Mouse (Mus musculus) MEL (cell line): ENCODE data around the gene Ehd2. TPM values are rescaled to one million over a fixed set of nuclear protein-coding genes. Genes with fewer than 3 reads are reported as not detected.

Source experiments
- DNase-seq: peaks from one replicate; pipeline ENCODE4 v3.0.0; 2011; ENCODE audit warnings: low read depth, low spot score
- H3K27ac ChIP-seq: 2 replicates; pipeline ENCODE4 v1.5.1; 2012; ENCODE audit warnings: low read depth, mild to moderate bottlenecking, control low read depth, low read length, moderate library complexity; ENCODE audit not compliant: control insufficient read depth
- H3K27me3 ChIP-seq, 2 experiments: fragments of 150-350 bp in 1 of 2; sonication (generic) in 1 of 2; 2 replicates each; pipeline ENCODE4 v1.6.1; 2012; ENCODE audit warnings: low read length in 2 of 2, mild to moderate bottlenecking in 2 of 2, improper control_type of control experiment in 1 of 2, moderate library complexity in 1 of 2; ENCODE audit not compliant: insufficient read depth in 2 of 2, control insufficient read depth in 1 of 2
- H3K36me3 ChIP-seq, 2 experiments: 2 replicates each; pipeline ENCODE4 v1.6.1; 2012 to 2014; ENCODE audit warnings: low read length in 2 of 2, improper control_type of control experiment in 1 of 2, inconsistent platforms in 1 of 2, mild to moderate bottlenecking in 1 of 2; ENCODE audit not compliant: insufficient read depth in 2 of 2, control insufficient read depth in 1 of 2
- H3K4me1 ChIP-seq, 2 experiments: fragments of 150-350 bp in 1 of 2; sonication (generic) in 1 of 2; 2 replicates each; pipeline ENCODE4 v1.6.1; 2012; ENCODE audit warnings: low read length in 2 of 2, improper control_type of control experiment in 1 of 2, mild to moderate bottlenecking in 1 of 2; ENCODE audit not compliant: insufficient read depth in 2 of 2, control insufficient read depth in 1 of 2
- H3K4me3 ChIP-seq, 2 experiments: fragments of 150-350 bp in 1 of 2; sonication (generic) in 1 of 2; 2 replicates each; pipeline ENCODE4 v1.5.1; 2012; ENCODE audit warnings: low read depth in 2 of 2, low read length in 2 of 2, mild to moderate bottlenecking in 2 of 2, moderate library complexity in 2 of 2, control low read depth in 1 of 2, improper control_type of control experiment in 1 of 2; ENCODE audit not compliant: control insufficient read depth in 1 of 2, insufficient read depth in 1 of 2
- H3K79me2 ChIP-seq: 2 replicates; pipeline ENCODE4 v1.6.1; 2012; ENCODE audit warnings: mild to moderate bottlenecking, low read length, moderate library complexity; ENCODE audit not compliant: control insufficient read depth, poor library complexity, insufficient read depth
- H3K9ac ChIP-seq: 2 replicates; pipeline ENCODE4 v1.6.1; 2012; ENCODE audit warnings: low read depth, mild to moderate bottlenecking, control low read depth, low read length, moderate library complexity; ENCODE audit not compliant: control insufficient read depth, poor library complexity, severe bottlenecking
- H3K9me3 ChIP-seq: fragments of 150-350 bp; sonication (generic); replicated peaks from 2 replicates; pipeline ENCODE4 v1.6.1; 2012; ENCODE audit warnings: mild to moderate bottlenecking, low read length, improper control_type of control experiment, moderate library complexity; ENCODE audit not compliant: insufficient read depth
- CHD2 ChIP-seq: IDR thresholded peaks from 2 replicates; pipeline ENCODE4 v1.6.1; 2011; ENCODE audit warnings: low read length, improper control_type of control experiment
- MAZ ChIP-seq: IDR thresholded peaks from 2 replicates; pipeline ENCODE4 v1.6.1; 2012; ENCODE audit warnings: low read depth, mild to moderate bottlenecking, inconsistent platforms, low read length, improper control_type of control experiment
- MYC ChIP-seq: IDR thresholded peaks from 2 replicates; pipeline ENCODE4 v1.6.1; 2011; ENCODE audit warnings: low read depth, mild to moderate bottlenecking, low read length, improper control_type of control experiment, moderate library complexity
- POLR2AphosphoS5 ChIP-seq: IDR thresholded peaks from 2 replicates; pipeline ENCODE4 v1.6.1; 2012; ENCODE audit warnings: low read depth, borderline replicate concordance, mild to moderate bottlenecking, inconsistent platforms, low read length, moderate library complexity, mixed read lengths
- UBTF ChIP-seq: IDR thresholded peaks from 2 replicates; pipeline ENCODE4 v1.6.1; 2012; ENCODE audit warnings: low read depth, mild to moderate bottlenecking, inconsistent platforms, low read length, improper control_type of control experiment, moderate library complexity, borderline replicate concordance; ENCODE audit not compliant: insufficient read depth
- USF2 ChIP-seq, 2 experiments: IDR thresholded peaks; 2 replicates each; pipeline ENCODE4 v1.6.1; 2011 to 2012; ENCODE audit warnings: improper control_type of control experiment in 2 of 2, low read length in 2 of 2, borderline replicate concordance in 1 of 2, inconsistent platforms in 1 of 2, low read depth in 1 of 2, mild to moderate bottlenecking in 1 of 2; ENCODE audit not compliant: insufficient read depth in 1 of 2
- ZC3H11A ChIP-seq: IDR thresholded peaks from 2 replicates; pipeline ENCODE4 v1.6.1; 2012; ENCODE audit warnings: low read depth, mild to moderate bottlenecking, inconsistent platforms, low read length, improper control_type of control experiment
- ZNF384 ChIP-seq: IDR thresholded peaks from 2 replicates; pipeline ENCODE4 v1.6.1; 2012; ENCODE audit warnings: low read depth, mild to moderate bottlenecking, inconsistent platforms, low read length, improper control_type of control experiment
- polyA plus RNA-seq, 2 experiments: library from polyadenylated mRNA; stranded (reverse) in 1 of 2; unstranded in 1 of 2; fragments of >175 nt in 1 of 2; fragments of >200 nt in 1 of 2; gene quantifications; 2 replicates each; pipeline versions ENCODE4 v1.2.1 to v1.2.4; 2012; ENCODE audit warnings: low replicate concordance in 2 of 2, low read depth in 1 of 2; ENCODE audit not compliant: insufficient read length in 2 of 2, insufficient read depth in 1 of 2, missing spikeins in 1 of 2
- total RNA-seq: library from RNA; depleted of rRNA; stranded (reverse); fragments of 300-350 nt; gene quantifications from 2 replicates; pipeline ENCODE4 v1.2.3, GENCODE M21; 2012; rRNA removed

Gene Ehd2
- total and polyA plus RNA-seq, 3 experiments, result 3.2 to 6.2 TPM; not detected in 1

GRCm38 (mm10) chr7:15901366-15902048 lies 65.9 kb downstream of the Ehd2 start:
- peak; percentile 50 for DNase-seq
- no peak overlapping the region for H3K4me3 ChIP-seq
- H3K36me3 ChIP-seq, result peaks cover 0 to 3% of the 10 kb centered on the region in 2 experiments; a peak in 1 of 4 replicates
- no peak overlapping the region for H3K9ac ChIP-seq
- peaks cover 0 to 4% of the 10 kb centered on the region in 2 experiments; a peak in 2 of 4 replicates for H3K27me3 ChIP-seq
- no peaks in the 10 kb centered on the region; the same call in 1 of the 2 replicates for H3K9me3 ChIP-seq
- TF ChIP-seq MYC (no peak), ZNF384 (peak; percentile 92), ZC3H11A (no peak), USF2 (IDR thresholded peaks at IDR 0.05; ENCODE audit: borderline replicate concordance in 1 of 2, insufficient read depth in 1 of 2, low read depth in 1 of 2, low read length in 2 of 2) (no peak), MAZ (no peak), UBTF (0 out of 2 replicates have a peak, but pooled peaks have one; percentile 15), POLR2AphosphoS5 (no peak), CHD2 (no peak)
- H3K27ac ChIP-seq, result no peak overlapping the region
- peaks cover 0 to 4% of the 10 kb centered on the region in 2 experiments; a peak in 1 of 4 replicates for H3K4me1 ChIP-seq
- H3K79me2 ChIP-seq, result no peaks in the 10 kb centered on the region

Other genes starting within 250 kb of the Ehd2 start
- gene Obox5, start 217.4 kb downstream of the Ehd2 start, total RNA-seq, result not detected in 2 replicates
- gene Obox5, start 217.4 kb downstream of the Ehd2 start, polyA plus RNA-seq, result not detected
- not detected in 2 replicates for gene Obox6, start 127.9 kb downstream of the Ehd2 start, total RNA-seq
- not detected for gene Obox6, start 127.9 kb downstream of the Ehd2 start, polyA plus RNA-seq
- gene Crx, start 87.6 kb downstream of the Ehd2 start, total RNA-seq, result not detected in 2 replicates
- not detected for gene Crx, start 87.6 kb downstream of the Ehd2 start, polyA plus RNA-seq
- not detected in 2 replicates for gene Crxos, start 85.0 kb downstream of the Ehd2 start, total RNA-seq
- under 1 TPM in 1 of 2 experiments, not detected in 1; 0.10 TPM for gene Crxos, start 85.0 kb downstream of the Ehd2 start, polyA plus RNA-seq
- gene Selenow, start 45.2 kb downstream of the Ehd2 start, total RNA-seq, result 13.1 and 15.8 TPM in 2 replicates
- 10 to 100 TPM in 1 of 2 experiments, not detected in 1; 71.2 TPM for gene Selenow, start 45.2 kb downstream of the Ehd2 start, polyA plus RNA-seq
- 310 and 359 TPM in 2 replicates for gene Nop53, start 21.5 kb downstream of the Ehd2 start, total RNA-seq
- 100 to 1,000 TPM in 1 of 2 experiments, not detected in 1; 482 TPM for gene Nop53, start 21.5 kb downstream of the Ehd2 start, polyA plus RNA-seq
- gene Bicra, start 80.4 kb upstream of the Ehd2 start, total RNA-seq, result 0.81 and 1.5 TPM in 2 replicates
- 10 to 100 TPM in 1 of 2 experiments, not detected in 1; 14.1 TPM for gene Bicra, start 80.4 kb upstream of the Ehd2 start, polyA plus RNA-seq
- gene Zfp541, start 94.2 kb upstream of the Ehd2 start, total RNA-seq, result not detected in 2 replicates
- gene Zfp541, start 94.2 kb upstream of the Ehd2 start, polyA plus RNA-seq, result under 1 TPM in 1 of 2 experiments, not detected in 1; 0.01 TPM
- gene Napa, start 130.9 kb upstream of the Ehd2 start, total RNA-seq, result 52.6 and 56.1 TPM in 2 replicates
- gene Napa, start 130.9 kb upstream of the Ehd2 start, polyA plus RNA-seq, result 100 to 1,000 TPM in 1 of 2 experiments, not detected in 1; 132 TPM
- 16.5 and 17.8 TPM in 2 replicates for gene Kptn, start 152.3 kb upstream of the Ehd2 start, total RNA-seq
- 10 to 100 TPM in 1 of 2 experiments, not detected in 1; 19.6 TPM for gene Kptn, start 152.3 kb upstream of the Ehd2 start, polyA plus RNA-seq
- not detected in 2 replicates for gene Slc8a2, start 162.3 kb upstream of the Ehd2 start, total RNA-seq
- under 1 TPM in 1 of 2 experiments, not detected in 1; 0.06 TPM for gene Slc8a2, start 162.3 kb upstream of the Ehd2 start, polyA plus RNA-seq
- gene Meis3, start 207.5 kb upstream of the Ehd2 start, total RNA-seq, result 3.8 and 4.8 TPM in 2 replicates
- gene Meis3, start 207.5 kb upstream of the Ehd2 start, polyA plus RNA-seq, result 10 to 100 TPM in 1 of 2 experiments, not detected in 1; 14.9 TPM